Mouse (Mus musculus): Measurements from ENCODE around the gene Bhlhe23. TPM values are rescaled to one million over a fixed set of nuclear protein-coding genes. Genes with fewer than 3 reads are reported as not detected.

The Bhlhe23 gene
- total and polyA plus RNA-seq, 3 experiments, result not detected

DNA sequence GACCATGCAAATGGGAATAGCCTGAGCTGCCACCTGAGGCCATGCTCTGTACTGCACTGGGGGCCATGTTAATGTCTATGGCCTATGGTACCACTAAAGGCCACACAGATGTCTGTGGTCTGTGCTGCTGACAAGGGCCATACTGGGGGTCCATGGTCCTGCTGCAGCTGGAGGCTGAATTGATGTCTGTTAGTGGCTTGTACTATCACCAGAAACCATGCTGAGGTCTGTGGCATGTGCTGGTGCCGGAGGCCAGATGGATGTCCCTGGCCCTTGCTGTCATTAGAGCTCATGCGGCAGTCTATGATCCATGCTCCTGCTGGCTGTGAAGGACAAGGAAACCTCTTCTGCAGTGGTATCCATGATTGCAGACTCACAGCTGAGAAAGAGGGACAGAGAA lies 42.8 kb upstream of the Bhlhe23 start:
- Histone ChIP-seq H3K4me1 (ENCODE audit: control insufficient read depth in 1 of 2, insufficient read depth in 2 of 2, low read length in 2 of 2) (no peaks in the 10 kb centered on the region), H3K36me3 (ENCODE audit: control insufficient read depth in 1 of 2, insufficient read depth in 2 of 2, low read length in 2 of 2) (no peaks in the 10 kb centered on the region), H3K27me3 (ENCODE audit: control insufficient read depth in 1 of 2, insufficient read depth in 2 of 2, low read length in 2 of 2) (peaks cover 0 to 4% of the 10 kb centered on the region in 2 experiments; a peak in 2 of 4 replicates), H3K4me3 (ENCODE audit: control insufficient read depth in 1 of 2, insufficient read depth in 1 of 2, low read depth in 2 of 2, low read length in 2 of 2) (no peak overlapping the region), H3K9ac (ENCODE audit: control insufficient read depth, low read depth, low read length, poor library complexity, severe bottlenecking) (no peak overlapping the region), H3K79me2 (ENCODE audit: control insufficient read depth, insufficient read depth, low read length, poor library complexity) (no peaks in the 10 kb centered on the region), H3K27ac (ENCODE audit: control insufficient read depth, low read depth, low read length) (no peak overlapping the region), H3K9me3 (replicated peaks; ENCODE audit: insufficient read depth, low read length) (no peaks in the 10 kb centered on the region)
- no peak for DNase-seq (ENCODE audit: low read depth, low spot score)
- TF ChIP-seq TCF12 (IDR thresholded peaks at IDR 0.05; ENCODE audit: low read depth, low read length) (no peak), MYB (IDR thresholded peaks at IDR 0.05; ENCODE audit: low read depth, low read length) (no peak), ZNF384 (IDR thresholded peaks at IDR 0.05; ENCODE audit: low read depth, low read length) (no peak), ZMIZ1 (IDR thresholded peaks at IDR 0.05; ENCODE audit: low read depth, low read length) (no peak)

DNA sequence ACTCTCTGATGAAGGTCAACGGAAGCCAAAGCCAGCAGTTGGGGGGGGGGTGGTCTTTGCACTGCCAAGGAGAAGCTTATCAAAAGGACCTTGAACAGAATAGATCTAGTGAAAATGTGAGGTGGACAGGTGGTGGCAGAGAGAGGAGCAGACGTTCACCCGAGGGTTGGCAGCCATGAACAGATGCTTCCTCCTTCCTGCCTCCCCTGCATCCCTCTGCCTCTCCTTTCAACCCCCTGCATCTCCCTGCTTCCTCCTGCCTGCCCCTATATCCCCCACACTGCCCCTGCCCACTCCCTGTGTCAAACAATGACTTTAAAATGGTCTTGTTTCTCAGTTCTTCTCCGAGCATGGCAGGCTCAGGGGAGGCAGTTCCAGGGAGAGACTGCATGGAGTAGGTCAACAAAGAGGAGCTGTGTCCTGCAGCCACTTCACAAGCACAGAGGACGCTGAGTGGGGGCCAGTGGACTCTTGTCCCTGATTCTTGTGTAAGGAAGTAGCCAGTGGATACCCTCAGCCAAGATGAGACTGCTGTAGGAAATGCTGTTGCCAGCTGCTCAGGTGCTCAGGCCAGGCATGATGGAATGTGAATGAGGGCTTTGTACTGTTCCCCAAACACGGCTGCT lies 39.9 kb upstream of the Bhlhe23 start:
- TF ChIP-seq TCF12 (IDR thresholded peaks at IDR 0.05; ENCODE audit: low read depth, low read length) (no peak), ETS1 (IDR thresholded peaks at IDR 0.05; ENCODE audit: low read depth, low read length) (no peak), USF1 (IDR thresholded peaks at IDR 0.05; ENCODE audit: low read depth, low read length) (no peak), HCFC1 (IDR thresholded peaks at IDR 0.05; ENCODE audit: low read depth, low read length) (no peak), GABPA (IDR thresholded peaks at IDR 0.05; ENCODE audit: low read depth, low read length) (no peak), ELF1 (IDR thresholded peaks at IDR 0.05; ENCODE audit: low read depth, low read length) (no peak), EP300 (IDR thresholded peaks at IDR 0.05; ENCODE audit: low read depth in 1 of 2, low read length in 2 of 2) (no peak), MXI1 (IDR thresholded peaks at IDR 0.05; ENCODE audit: low read depth, low read length) (no peak), ZKSCAN1 (IDR thresholded peaks at IDR 0.05; ENCODE audit: low read depth, low read length) (no peak), UBTF (IDR thresholded peaks at IDR 0.05; ENCODE audit: borderline replicate concordance, insufficient read depth, low read depth, low read length) (no peak)
- H3K27ac ChIP-seq (ENCODE audit: control insufficient read depth, low read depth, low read length), result no peak overlapping the region
- H3K4me3 ChIP-seq (ENCODE audit: control insufficient read depth in 1 of 2, insufficient read depth in 1 of 2, low read depth in 2 of 2, low read length in 2 of 2), result no peak overlapping the region
- no peak for DNase-seq (ENCODE audit: low read depth, low spot score)
- H3K36me3 ChIP-seq (ENCODE audit: control insufficient read depth in 1 of 2, insufficient read depth in 2 of 2, low read length in 2 of 2), result no peaks in the 10 kb centered on the region
- no peaks in the 10 kb centered on the region for H3K79me2 ChIP-seq (ENCODE audit: control insufficient read depth, insufficient read depth, low read length, poor library complexity)
- no peak overlapping the region for H3K9ac ChIP-seq (ENCODE audit: control insufficient read depth, low read depth, low read length, poor library complexity, severe bottlenecking)
- H3K27me3 ChIP-seq (ENCODE audit: control insufficient read depth in 1 of 2, insufficient read depth in 2 of 2, low read length in 2 of 2), result peaks cover 0 to 4% of the 10 kb centered on the region in 2 experiments; a peak in 2 of 4 replicates
- H3K9me3 ChIP-seq (replicated peaks; ENCODE audit: insufficient read depth, low read length), result no peaks in the 10 kb centered on the region
- H3K4me1 ChIP-seq (ENCODE audit: control insufficient read depth in 1 of 2, insufficient read depth in 2 of 2, low read length in 2 of 2), result no peaks in the 10 kb centered on the region

All from MEL (cell line).